Mouse (Mus musculus) thymus, adult 2 months (tissue): Measurements from ENCODE around the gene Adcy9. TPM values are rescaled to one million over a fixed set of nuclear protein-coding genes. Genes with fewer than 3 reads are reported as not detected.
A peak's percentile ranks its signal among the peaks of the same experiment; 100 is the strongest.

Experiments used
- DNase-seq: peaks from one replicate; pipeline ENCODE4 v3.0.0; 2021
- H3K27ac ChIP-seq: fragments of 200-500 bp; 2 replicates; pipeline ENCODE4 v1.5.1; 2012; ENCODE audit warnings: low read length, control low read depth; ENCODE audit not compliant: control insufficient read depth, insufficient read depth
- H3K27me3 ChIP-seq: fragments of 200-500 bp; 2 replicates; pipeline ENCODE4 v1.6.1; 2012; ENCODE audit warnings: mild to moderate bottlenecking, low read length, moderate library complexity, mixed read lengths; ENCODE audit not compliant: control insufficient read depth, insufficient read depth
- H3K36me3 ChIP-seq: fragments of 200-500 bp; 2 replicates; pipeline ENCODE4 v1.6.1; 2012; ENCODE audit warnings: mild to moderate bottlenecking, low read length, moderate library complexity; ENCODE audit not compliant: control insufficient read depth, insufficient read depth
- H3K4me1 ChIP-seq: fragments of 200-500 bp; replicated peaks from 2 replicates; pipeline ENCODE4 v1.6.1; 2012; ENCODE audit warnings: low read length; ENCODE audit not compliant: control insufficient read depth, insufficient read depth
- H3K4me3 ChIP-seq: fragments of 200-500 bp; 2 replicates; pipeline ENCODE4 v1.5.1; 2012; ENCODE audit warnings: mild to moderate bottlenecking, low read length, control low read depth, moderate library complexity; ENCODE audit not compliant: control insufficient read depth, insufficient read depth
- CTCF ChIP-seq: fragments of 200-500 bp; IDR thresholded peaks from 2 replicates; pipeline ENCODE4 v1.5.1; 2012; ENCODE audit warnings: mild to moderate bottlenecking, control low read depth, low read length, moderate library complexity, borderline replicate concordance; ENCODE audit not compliant: control insufficient read depth, poor library complexity, insufficient read depth; ENCODE audit errors: extremely low read depth
- POLR2A ChIP-seq: fragments of 200-500 bp; IDR thresholded peaks from 2 replicates; pipeline ENCODE4 v1.6.1; 2012; ENCODE audit warnings: mild to moderate bottlenecking, low read length, control low read depth, moderate library complexity; ENCODE audit not compliant: control insufficient read depth, poor library complexity, insufficient read depth; ENCODE audit errors: extremely low read depth
- WGBS: fragments of 180-500 bp; shearing (Covaris S2); methylation state at CpG from one replicate; pipeline ENCODE4 v1.1.7; 2018; 5-methylcytosine and 5-hydroxymethylcytosine counted together
- polyA plus RNA-seq: library from polyadenylated mRNA; depleted of rRNA; stranded (reverse); fragments of >200 nt; gene quantifications from 2 replicates; pipeline ENCODE4 v1.2.3, GENCODE M21; 2012; rRNA removed

The Adcy9 gene
- polyA plus RNA-seq: 6.4 and 7.6 TPM in 2 replicates

- no peaks in the 10 kb centered on the region for H3K27me3 ChIP-seq
- DNase-seq: peak; percentile 94
- peaks cover 16% of the 10 kb centered on the region for H3K4me1 ChIP-seq
- no peak within 1 kb of the TSS for H3K27ac ChIP-seq
- H3K4me3 ChIP-seq: peak within 1 kb of the TSS; percentile 55
- TF ChIP-seq CTCF: 0 out of 2 replicates have a peak, but pooled peaks have one; percentile 51
- TF ChIP-seq POLR2A: peak; percentile 64
- H3K36me3 ChIP-seq: no peaks in the 10 kb centered on the region
- WGBS: 2% methylated on average over 59 of the region's 64 CpGs
Observed at GRCm38 (mm10) chr16:4420298-4421054, at the start of gene Adcy9. Gene Adcy9 (minus strand): TSS chr16:4420498.

- TF ChIP-seq CTCF (no peak), POLR2A (no peak)
- H3K4me1 ChIP-seq: peaks cover 5% of the 10 kb centered on the region; the same call in 1 of the 2 replicates
- H3K27ac ChIP-seq: no peak overlapping the region
- no peaks in the 10 kb centered on the region for H3K36me3 ChIP-seq
- WGBS: 49% methylated on average over 10 of the region's 10 CpGs
- H3K4me3 ChIP-seq: no peak overlapping the region
- H3K27me3 ChIP-seq: no peaks in the 10 kb centered on the region
- DNase-seq: no peak
Observed at GRCm38 (mm10) chr16:4469599-4470352, 49.5 kb upstream of the Adcy9 start.

GRCm38 (mm10) chr16:4464529-4465089 is 44.3 kb upstream of the Adcy9 start:
- H3K4me1 ChIP-seq: peaks cover under 1% of the 10 kb centered on the region; the same call in 1 of the 2 replicates
- no peak overlapping the region for H3K4me3 ChIP-seq
- H3K27ac ChIP-seq: no peak overlapping the region
- no peak for DNase-seq
- 53% methylated on average over 9 of the region's 9 CpGs for WGBS
- H3K27me3 ChIP-seq: no peaks in the 10 kb centered on the region
- TF ChIP-seq POLR2A: no peak
- TF ChIP-seq CTCF: no peak
- no peaks in the 10 kb centered on the region for H3K36me3 ChIP-seq

DNA sequence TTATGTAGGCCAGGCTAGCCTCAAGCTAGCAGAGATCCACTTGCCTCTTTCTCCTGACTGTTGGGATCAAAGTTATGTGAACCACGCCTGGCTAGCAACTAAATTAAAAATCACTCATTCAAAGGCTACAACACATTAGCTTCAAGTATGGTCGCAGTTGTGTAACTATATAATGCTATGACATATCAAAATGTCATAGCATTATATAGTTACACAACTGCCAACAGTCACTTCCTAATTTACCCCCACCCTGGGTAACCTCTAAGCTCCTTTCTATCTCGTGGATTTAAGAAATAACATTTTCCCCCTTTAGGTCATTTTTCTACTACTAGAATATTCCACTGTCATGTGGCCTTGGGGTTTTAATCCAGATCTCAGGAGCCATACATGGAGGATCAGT is 37.6 kb upstream of the Adcy9 start:
- Histone ChIP-seq H3K27ac (no peak overlapping the region), H3K27me3 (no peaks in the 10 kb centered on the region), H3K4me3 (no peak overlapping the region), H3K36me3 (no peaks in the 10 kb centered on the region), H3K4me1 (no peaks in the 10 kb centered on the region)
- TF ChIP-seq POLR2A: no peak
- no peak for TF ChIP-seq CTCF
- no peak for DNase-seq
- WGBS: 86% methylated on average over 3 of the region's 3 CpGs

- whole genome bisulfite sequencing: 90% methylated on average over 5 of the region's 5 CpGs
Observed at GRCm38 (mm10) chr16:4456391-4456790, 36.1 kb upstream of the Adcy9 start.

DNA sequence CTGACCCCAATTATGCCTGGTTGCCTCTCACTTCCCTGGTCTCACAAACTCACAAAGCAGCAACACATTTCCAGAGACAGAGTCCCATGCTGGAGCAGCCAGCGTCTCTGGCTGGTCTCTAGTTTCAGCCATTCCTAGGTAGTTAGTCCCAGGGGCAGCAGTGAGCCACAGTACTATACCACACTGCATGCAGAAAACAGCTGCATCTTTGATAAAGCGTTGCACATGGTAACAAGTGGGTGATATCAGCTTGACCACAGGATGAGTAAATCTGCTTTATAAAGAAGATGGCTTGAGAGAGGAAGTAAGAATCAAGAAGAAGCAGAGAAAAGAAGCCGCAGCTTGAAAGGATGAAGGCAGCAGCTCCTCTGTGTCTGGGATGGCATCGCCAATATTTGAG is 35.4 kb upstream of the Adcy9 start:
- 56% methylated on average over 4 of the region's 4 CpGs for WGBS
- no peak overlapping the region for H3K4me3 ChIP-seq
- H3K27ac ChIP-seq: no peak overlapping the region
- no peak for DNase-seq
- H3K36me3 ChIP-seq: no peaks in the 10 kb centered on the region
- H3K27me3 ChIP-seq: no peaks in the 10 kb centered on the region
- no peaks in the 10 kb centered on the region for H3K4me1 ChIP-seq
- no peak for TF ChIP-seq POLR2A
- no peak for TF ChIP-seq CTCF

More at GRCm38 (mm10) chr16:4456391-4456790, 36.1 kb upstream of the Adcy9 start:
- DNase-seq: no peak
- H3K27ac ChIP-seq: no peak overlapping the region
- no peaks in the 10 kb centered on the region for H3K4me1 ChIP-seq
- TF ChIP-seq CTCF (no peak), POLR2A (no peak)
- H3K4me3 ChIP-seq: no peak overlapping the region
- H3K36me3 ChIP-seq: no peaks in the 10 kb centered on the region
- H3K27me3 ChIP-seq: no peaks in the 10 kb centered on the region
